Mouse (Mus musculus) C2C12 (cell line): ENCODE data around the gene Zfp459.
"Not testable (repeated sequence)": the region's sequence is repeated elsewhere in the genome, so short reads cannot be mapped to it uniquely, and the experiment has no call there.

Source experiments
- CEBPB ChIP-seq: IDR thresholded peaks from one replicate; pipeline ENCODE4 v1.6.1; 2011; ENCODE audit warnings: low read depth, mild to moderate bottlenecking, control low read depth, moderate library complexity
- CTCF ChIP-seq: IDR thresholded peaks from one replicate; pipeline ENCODE4 v1.5.1; 2011; ENCODE audit not compliant: control insufficient read depth, insufficient read depth, insufficient read length
- MYOD1 ChIP-seq: IDR thresholded peaks from one replicate; pipeline ENCODE4 v1.6.1; 2011; ENCODE audit warnings: low read depth; ENCODE audit not compliant: control insufficient read depth, insufficient read length
- USF1 ChIP-seq: IDR thresholded peaks from one replicate; pipeline ENCODE4 v1.6.1; 2011; ENCODE audit warnings: low read depth, mild to moderate bottlenecking, control low read depth, moderate library complexity

- TF ChIP-seq USF1, CTCF, MYOD1, CEBPB: not testable (repeated sequence)
These were observed 45.9 kb downstream of the Zfp459 start, which contains the start of the genes Gm28041 and Zfp456 for GRCm38 (mm10) chr13:67375050-67375911.
